Mouse (Mus musculus) brain, embryonic 14.5 days (tissue): Measurements from ENCODE around the gene Cd274.

ENCODE experiments used
- CTCF ChIP-seq: fragments of 200-500 bp; IDR thresholded peaks from 2 replicates; pipeline ENCODE4 v1.5.1; 2012; ENCODE audit warnings: inconsistent platforms, mild to moderate bottlenecking, moderate library complexity, borderline replicate concordance; ENCODE audit not compliant: insufficient read depth, insufficient read length; ENCODE audit errors: extremely low read depth
- POLR2A ChIP-seq: fragments of 200-500 bp; IDR thresholded peaks from 2 replicates; pipeline ENCODE4 v1.6.1; 2012; ENCODE audit warnings: mild to moderate bottlenecking, inconsistent platforms, borderline replicate concordance; ENCODE audit not compliant: poor library complexity, insufficient read depth, insufficient read length, severe bottlenecking; ENCODE audit errors: extremely low read depth

- TF ChIP-seq POLR2A (no peak), CTCF (no peak)
Observed at GRCm38 (mm10) chr19:29430953-29431352, 63.7 kb downstream of the Cd274 start.
